Mouse (Mus musculus) embryo, embryonic 10.5 days (tissue): ENCODE data around the gene Zfp219.
"Not testable (repeated sequence)": the region's sequence is repeated elsewhere in the genome, so short reads cannot be mapped to it uniquely, and the experiment has no call there.

ENCODE experiments used
- DNase-seq: peaks from one replicate; pipeline ENCODE4 v3.0.0-alpha.2; 2015; ENCODE audit warnings: low spot score

Zfp219 gene

GRCm38 (mm10) chr14:52020486-52021137, at the start of gene Zfp219:
Gene Zfp219, minus strand, starts transcription at chr14:52020733.
- peak; percentile 86 for DNase-seq

- no peak for DNase-seq
These were observed 45.6 kb upstream of the Zfp219 start for GRCm38 (mm10) chr14:52066135-52066534.

- no peak for DNase-seq
These were observed 41.3 kb upstream of the Zfp219 start for GRCm38 (mm10) chr14:52061798-52062197.

GRCm38 (mm10) chr14:52060800-52061199, 40.3 kb upstream of the Zfp219 start:
- no peak for DNase-seq

- no peak for DNase-seq
These were observed 39.4 kb upstream of the Zfp219 start for GRCm38 (mm10) chr14:52059982-52060381.

GRCm38 (mm10) chr14:52052720-52053119, 32.2 kb upstream of the Zfp219 start:
- DNase-seq = not testable (repeated sequence)

- no peak for DNase-seq
These were observed 25.5 kb upstream of the Zfp219 start for GRCm38 (mm10) chr14:52045966-52046565.

GRCm38 (mm10) chr14:52044901-52045678, 24.6 kb upstream of the Zfp219 start:
- peak; percentile 76 for DNase-seq

GRCm38 (mm10) chr14:52043446-52043845, 22.9 kb upstream of the Zfp219 start:
- DNase-seq = no peak

GRCm38 (mm10) chr14:52042359-52042758, 21.8 kb upstream of the Zfp219 start, which contains the start of gene Olfr221:
Gene Olfr221, minus strand, starts transcription at chr14:52042459.
- not testable (repeated sequence) for DNase-seq

- no peak for DNase-seq
These were observed 18.8 kb upstream of the Zfp219 start for GRCm38 (mm10) chr14:52039332-52039731.

GRCm38 (mm10) chr14:52035926-52036325, 15.4 kb upstream of the Zfp219 start:
- DNase-seq = no peak

GRCm38 (mm10) chr14:52026342-52026741, 5.8 kb upstream of the Zfp219 start:
- DNase-seq = no peak

- no peak for DNase-seq
These were observed 3.6 kb upstream of the Zfp219 start for GRCm38 (mm10) chr14:52024133-52024532.

GRCm38 (mm10) chr14:52022709-52023459, 2.4 kb upstream of the Zfp219 start:
- DNase-seq = peak; percentile 93

GRCm38 (mm10) chr14:52022244-52022708, 1.7 kb upstream of the Zfp219 start:
- DNase-seq = no peak

GRCm38 (mm10) chr14:52021568-52022212, 1.2 kb upstream of the Zfp219 start:
- no peak for DNase-seq

- DNase-seq = no peak
These were observed 601 bp upstream of the Zfp219 start for GRCm38 (mm10) chr14:52021138-52021529.

- peak; percentile 99 for DNase-seq
These were observed 768 bp downstream of the Zfp219 start for GRCm38 (mm10) chr14:52019590-52020340.

- no peak for DNase-seq
These were observed 1.4 kb downstream of the Zfp219 start for GRCm38 (mm10) chr14:52019051-52019589.
